Mouse (Mus musculus) left cerebral cortex, postnatal 25 days (tissue): ENCODE results near the gene Cdr2l. TPM values are rescaled to one million over a fixed set of nuclear protein-coding genes. Genes with fewer than 3 reads are reported as not detected.

Source experiments
- DNase-seq, 2 experiments: peaks; one replicate each; pipeline ENCODE4 v3.0.0; 2022; ENCODE audit warnings: low spot score in 2 of 2, mixed read lengths in 1 of 2
- intact Hi-C: fragments of 180-260 bp; cut with DNase I; formaldehyde crosslinking; loops from one replicate; pipeline ENCODE4 v1.15.1; 2025
- total RNA-seq, 2 experiments: library from RNA; stranded (reverse); gene quantifications; 2 replicates each; pipeline ENCODE4 v1.2.3; 2021

The Cdr2l gene
- total RNA-seq: 10 to 100 TPM; 19.8 to 20.9 TPM

- intact Hi-C loops: no loop called here
Observed at GRCm38 (mm10) chr11:115381743-115382539, at the start of gene Cdr2l. Gene Cdr2l (plus strand): TSS chr11:115381916.

DNA sequence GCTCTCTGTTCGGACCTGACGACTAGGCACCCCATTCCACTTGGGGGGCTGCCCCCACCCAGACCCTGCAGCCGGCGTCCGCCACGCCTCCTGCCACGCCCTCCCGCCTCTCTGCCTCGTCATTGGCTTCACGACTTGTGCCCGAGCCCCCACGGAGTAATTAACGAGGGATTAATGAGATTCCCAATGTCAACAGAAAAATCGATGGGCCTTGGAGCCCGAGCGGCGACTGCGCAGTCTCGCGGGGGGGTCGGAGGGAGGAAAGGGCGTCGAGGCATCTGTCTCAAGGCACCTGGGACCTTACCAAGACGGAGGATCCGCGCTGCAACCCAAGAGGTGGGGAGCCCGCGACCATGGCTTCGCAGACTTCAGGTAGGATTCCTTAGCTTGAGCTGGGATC is 47.2 kb upstream of the Cdr2l start, which contains the start of gene Otop3:
Otop3 (plus strand) TSS at position 201 of the 400 bp plus-strand sequence.
- intact Hi-C loops: no loop called here

More at GRCm38 (mm10) chr11:115381743-115382539, at the start of gene Cdr2l:
- peak; percentile 89 to 92 for DNase-seq

DNA sequence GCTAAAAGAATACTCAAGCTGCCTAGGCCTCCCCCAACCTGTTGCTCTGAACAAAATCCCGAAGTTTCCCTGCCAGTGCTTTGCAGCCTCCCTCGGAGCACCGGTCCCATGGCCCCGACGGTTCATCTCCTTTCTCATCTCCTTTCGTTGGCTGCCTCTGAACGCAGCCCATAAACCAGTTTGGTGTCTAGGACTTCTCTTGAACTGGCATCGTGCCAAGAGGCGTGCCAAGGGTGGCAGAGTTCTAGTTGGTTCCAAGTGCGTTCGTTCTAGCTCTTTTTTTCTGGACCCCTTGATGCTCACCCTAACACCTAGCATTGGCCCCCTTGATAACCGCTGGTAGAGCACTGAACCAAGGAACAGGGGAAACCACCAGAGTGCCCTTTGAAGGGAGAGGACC is 46.5 kb upstream of the Cdr2l start:
- DNase-seq: no peak
- intact Hi-C loops: no loop called here

More for the DNA sequence above, 47.2 kb upstream of the Cdr2l start, which contains the start of gene Otop3:
- DNase-seq: no peak

DNA sequence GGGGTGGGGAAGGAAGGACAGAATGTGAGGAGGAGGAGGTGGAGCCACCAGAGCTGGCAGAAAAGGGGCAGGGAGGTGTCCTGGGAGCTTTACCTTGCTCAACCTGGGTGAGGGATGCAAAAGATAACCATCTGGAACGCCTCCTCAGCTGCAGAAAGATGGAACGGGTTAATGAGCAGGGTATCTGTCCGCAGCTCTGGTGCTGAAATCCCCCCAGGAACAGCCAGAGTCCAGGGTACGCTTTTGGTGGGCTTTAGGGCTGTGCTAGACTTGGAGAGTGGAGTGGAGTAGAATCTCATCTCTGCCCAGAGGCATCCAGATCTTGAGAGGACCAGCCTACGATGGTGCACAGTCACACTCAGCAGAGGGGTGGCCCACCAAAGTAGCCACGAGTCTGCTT is 45.6 kb upstream of the Cdr2l start:
- intact Hi-C loops: no loop called here
- DNase-seq: no peak

- DNase-seq: no peak
- intact Hi-C loops: no loop called here
Observed at GRCm38 (mm10) chr11:115337350-115337749, 44.4 kb upstream of the Cdr2l start.

DNA sequence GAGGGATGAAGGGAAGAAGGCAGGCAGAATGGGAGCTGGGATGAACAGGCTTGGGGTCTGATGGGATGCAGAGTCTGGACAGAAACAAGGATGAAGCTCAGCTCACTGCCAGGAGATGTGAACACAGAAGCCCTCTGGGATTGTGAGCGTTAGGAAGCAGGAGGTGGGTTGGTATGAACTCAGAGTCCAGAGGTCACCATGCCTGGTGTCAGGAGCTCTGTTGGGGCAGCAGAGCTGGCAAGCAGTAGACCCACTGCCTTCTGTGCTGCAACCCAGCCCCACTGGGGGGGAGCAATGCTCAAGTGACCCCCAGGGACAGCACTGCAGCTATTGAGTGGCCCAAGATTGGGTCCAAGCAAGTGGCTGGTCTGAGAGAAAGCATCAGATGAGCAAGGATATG is 43.9 kb upstream of the Cdr2l start:
- intact Hi-C loops: no loop called here
- DNase-seq: no peak

GRCm38 (mm10) chr11:115341246-115341645 is 40.5 kb upstream of the Cdr2l start:
- intact Hi-C loops: no loop called here
- DNase-seq: no peak

GRCm38 (mm10) chr11:115341866-115342265 is 39.9 kb upstream of the Cdr2l start:
- no peak for DNase-seq
- intact Hi-C loops: no loop called here

GRCm38 (mm10) chr11:115344967-115345366 is 36.7 kb upstream of the Cdr2l start:
- peak in 1 of 2 experiments; percentile 42 for DNase-seq
- intact Hi-C loops: no loop called here

- no peak for DNase-seq
- intact Hi-C loops: no loop called here
Observed at GRCm38 (mm10) chr11:115345515-115345914, 36.2 kb upstream of the Cdr2l start.

GRCm38 (mm10) chr11:115348681-115349248 is 33.0 kb upstream of the Cdr2l start:
- no peak for DNase-seq
- intact Hi-C loops: no loop called here

- intact Hi-C loops: loop anchor here (5.0 kb wide), 1 partner anchor 148 kb away; no protein-coding TSS in a partner anchor
- DNase-seq: no peak
Observed at GRCm38 (mm10) chr11:115349976-115350375, 31.7 kb upstream of the Cdr2l start.

- intact Hi-C loops: loop anchor here (5.0 kb wide), 1 partner anchor 151 kb away; no protein-coding TSS in a partner anchor
- DNase-seq: no peak
Observed at GRCm38 (mm10) chr11:115353375-115353774, 28.3 kb upstream of the Cdr2l start.

DNA sequence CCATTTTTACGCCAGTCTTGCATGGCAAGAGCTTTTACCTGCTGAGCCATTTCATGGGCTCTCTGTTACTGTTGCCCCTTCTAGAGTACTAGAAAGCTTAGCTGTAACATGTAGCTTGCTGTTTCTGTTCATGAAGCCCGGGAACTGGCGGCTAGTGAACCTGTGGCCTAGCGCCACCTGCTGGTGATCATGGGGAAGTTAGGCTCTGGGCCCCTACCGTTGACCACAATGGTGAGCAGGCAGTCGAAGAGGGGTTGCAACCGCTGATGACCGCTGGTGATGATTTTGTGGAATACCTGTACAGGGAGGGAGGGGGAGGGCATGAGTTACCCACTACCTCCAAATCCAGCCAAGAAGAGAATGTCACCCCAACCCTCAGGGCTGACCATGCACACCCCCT is 27.5 kb upstream of the Cdr2l start:
- peak; percentile 61 to 67 for DNase-seq
- intact Hi-C loops: loop anchor here (1.0 to 5.0 kb wide), 2 partner anchors 32 to 152 kb away; partner anchors contain the start of gene Ush1g

DNA sequence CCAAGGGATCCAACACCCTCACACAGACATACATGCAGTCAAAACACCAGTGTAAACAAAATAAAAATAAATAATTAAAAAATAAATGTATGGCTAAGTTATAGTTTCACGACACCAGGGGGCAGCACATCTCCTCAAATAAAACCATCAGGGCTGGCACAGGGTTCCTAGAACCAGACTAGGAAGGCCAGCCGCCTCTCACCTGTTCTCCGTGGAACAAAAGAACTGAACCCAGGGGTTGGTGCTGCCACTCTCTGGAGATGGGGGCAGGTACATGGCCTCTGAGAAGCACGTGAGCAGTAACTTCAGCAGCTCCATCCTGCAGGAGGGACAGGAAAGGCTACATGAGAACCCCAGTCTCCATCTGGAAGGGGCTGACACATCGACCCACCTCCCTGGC is 23.2 kb upstream of the Cdr2l start:
- peak; percentile 66 to 72 for DNase-seq
- intact Hi-C loops: loop anchor here (1.0 to 5.0 kb wide), 2 partner anchors 54 to 117 kb away; partner anchors contain the start of gene Armc7

DNA sequence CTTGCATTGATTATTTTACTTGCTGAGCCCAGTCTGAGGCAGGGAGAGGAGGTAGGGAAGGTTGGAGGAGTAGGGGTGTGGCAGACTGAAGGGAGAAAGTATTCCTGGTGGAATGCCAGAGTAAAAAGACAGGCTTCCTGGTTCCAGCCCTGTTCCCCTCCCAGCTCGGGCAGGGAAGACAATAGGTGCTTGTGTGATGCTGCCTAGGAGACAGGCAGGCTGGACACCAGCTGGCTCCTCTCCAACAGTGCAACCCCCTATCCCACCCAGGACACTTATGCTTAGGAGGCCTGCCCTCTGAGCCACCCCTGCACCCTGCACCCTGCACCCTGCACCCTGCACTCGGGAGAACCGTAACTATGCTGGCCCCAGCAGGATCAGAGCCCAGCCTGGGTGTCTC is 22.4 kb upstream of the Cdr2l start:
- intact Hi-C loops: loop anchor here (5.0 kb wide), 1 partner anchor 53 kb away; no protein-coding TSS in a partner anchor
- no peak for DNase-seq

DNA sequence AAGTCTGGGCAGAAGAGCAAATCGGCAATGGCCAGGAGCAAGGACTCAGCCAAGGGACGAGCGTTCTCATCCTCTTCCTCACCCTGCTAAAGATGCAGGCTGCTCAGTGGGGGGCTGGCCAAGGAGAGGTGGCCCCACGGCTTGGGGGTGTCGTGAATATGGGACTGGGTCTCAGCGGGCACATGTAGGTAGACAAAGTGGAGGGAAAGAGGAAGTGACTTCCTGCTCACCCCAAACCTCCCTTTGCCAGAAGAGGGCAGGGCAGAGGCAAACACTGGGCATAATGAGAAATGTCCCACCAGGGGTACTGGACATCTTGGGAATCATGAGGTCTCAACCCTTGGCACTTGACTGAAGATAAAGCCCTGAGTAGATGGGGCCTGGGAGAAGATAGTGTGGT is 22.0 kb upstream of the Cdr2l start:
- DNase-seq: no peak
- intact Hi-C loops: loop anchor here (5.0 kb wide), 1 partner anchor 53 kb away; no protein-coding TSS in a partner anchor

- intact Hi-C loops: no loop called here
Observed at GRCm38 (mm10) chr11:115364136-115364535, 17.6 kb upstream of the Cdr2l start.

DNA sequence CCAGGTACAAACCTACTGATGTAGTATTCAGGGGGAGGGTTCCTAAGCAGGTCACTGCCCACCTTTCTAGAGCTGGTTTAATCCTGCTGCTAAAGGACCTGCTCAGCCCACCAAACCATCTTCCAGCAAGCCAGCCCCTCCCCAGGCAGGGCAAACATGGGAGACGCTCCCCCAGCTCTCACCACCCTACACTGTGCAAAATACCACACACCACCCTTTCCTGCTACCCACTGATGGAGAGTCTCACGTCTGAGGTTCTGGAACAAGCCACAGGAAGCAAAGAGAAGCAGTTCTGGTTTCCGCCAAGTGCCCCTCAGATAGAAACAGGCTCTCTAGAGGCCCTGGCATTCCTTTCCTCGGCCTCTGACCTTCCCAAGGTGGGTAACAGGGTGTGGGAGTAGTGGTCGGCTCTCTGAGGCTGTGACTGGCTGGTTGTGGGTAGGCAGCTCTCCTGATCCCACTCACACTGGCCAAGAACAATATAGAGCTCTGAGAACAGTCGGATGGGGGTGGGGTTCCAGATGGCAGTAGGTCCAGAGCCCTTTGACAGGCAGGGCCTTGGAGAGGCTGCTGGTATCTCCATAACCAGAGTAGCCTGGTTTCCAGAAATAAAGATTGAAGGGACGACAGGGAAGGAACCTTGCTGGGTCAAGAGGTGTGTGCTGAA is 15.5 kb upstream of the Cdr2l start:
- intact Hi-C loops: no loop called here
- peak in 1 of 2 experiments; percentile 38 for DNase-seq

More at GRCm38 (mm10) chr11:115364136-115364535, 17.6 kb upstream of the Cdr2l start:
- no peak for DNase-seq
